Mouse (Mus musculus) ES-E14 (cell line): Measurements from ENCODE around the gene Zfp119b. TPM values are rescaled to one million over a fixed set of nuclear protein-coding genes. Genes with fewer than 3 reads are reported as not detected.
A peak's percentile ranks its signal among the peaks of the same experiment; 100 is the strongest.

Experiments
- DNase-seq: peaks from one replicate; pipeline ENCODE4 v3.0.0-alpha.2; 2013; ENCODE audit warnings: low read depth, low spot score
- H3K27ac ChIP-seq: 2 replicates; pipeline ENCODE4 v1.5.1; 2012; ENCODE audit warnings: low read depth, mild to moderate bottlenecking, low read length, moderate library complexity, mixed read lengths; ENCODE audit not compliant: poor library complexity, insufficient read depth, severe bottlenecking
- H3K36me3 ChIP-seq: 2 replicates; pipeline ENCODE4 v1.6.1; 2012; ENCODE audit warnings: mild to moderate bottlenecking, low read length, moderate library complexity, mixed read lengths; ENCODE audit not compliant: control insufficient read depth, poor library complexity, insufficient read depth, severe bottlenecking
- H3K4me1 ChIP-seq, 2 experiments: fragments of 150-350 bp in 1 of 2; sonication (generic) in 1 of 2; 2 replicates each; pipeline ENCODE4 v1.6.1; 2012; ENCODE audit warnings: low read length in 2 of 2, mild to moderate bottlenecking in 1 of 2, mixed read lengths in 1 of 2; ENCODE audit not compliant: control insufficient read depth in 2 of 2, insufficient read depth in 2 of 2, poor library complexity in 1 of 2
- H3K4me3 ChIP-seq, 2 experiments: fragments of 150-350 bp in 1 of 2; sonication (generic) in 1 of 2; 2 replicates each; pipeline ENCODE4 v1.5.1; 2012; ENCODE audit warnings: low read length in 2 of 2, low read depth in 1 of 2, mild to moderate bottlenecking in 1 of 2, mixed read lengths in 1 of 2; ENCODE audit not compliant: insufficient read depth in 1 of 2, poor library complexity in 1 of 2, severe bottlenecking in 1 of 2
- H3K9ac ChIP-seq: 2 replicates; pipeline ENCODE4 v1.6.1; 2012; ENCODE audit warnings: low read depth, mild to moderate bottlenecking, low read length, mixed read lengths; ENCODE audit not compliant: poor library complexity, insufficient read depth, severe bottlenecking
- H3K9me3 ChIP-seq: fragments of 150-350 bp; sonication (generic); 2 replicates; pipeline ENCODE4 v1.6.1; 2012; ENCODE audit warnings: low read depth, mild to moderate bottlenecking, low read length; ENCODE audit not compliant: control insufficient read depth, insufficient read depth
- CHD2 ChIP-seq: IDR thresholded peaks from 2 replicates; pipeline ENCODE4 v1.6.1; 2014; ENCODE audit warnings: mild to moderate bottlenecking, low read depth, low read length, inconsistent platforms
- HCFC1 ChIP-seq: IDR thresholded peaks from 2 replicates; pipeline ENCODE4 v1.6.1; 2012; ENCODE audit warnings: low read length, inconsistent platforms, borderline replicate concordance; ENCODE audit not compliant: insufficient read depth
- MAFK ChIP-seq: IDR thresholded peaks from 2 replicates; pipeline ENCODE4 v1.6.1; 2014; ENCODE audit warnings: mild to moderate bottlenecking, low read depth, low read length, inconsistent platforms; ENCODE audit not compliant: insufficient read depth
- ZC3H11A ChIP-seq: IDR thresholded peaks from 2 replicates; pipeline ENCODE4 v1.6.1; 2012; ENCODE audit warnings: low read depth, mild to moderate bottlenecking, inconsistent platforms, low read length, borderline replicate concordance
- ZNF384 ChIP-seq: IDR thresholded peaks from 2 replicates; pipeline ENCODE4 v1.6.1; 2012; ENCODE audit warnings: low read depth, low read length, inconsistent platforms
- in situ Hi-C, 2 experiments: fragments of 600-800 bp; cut with MboI; formaldehyde crosslinking; loops; one replicate each; pipeline ENCODE4 v1.15.1; 2025; ENCODE audit warnings: low sequenced_read_pairs in 2 of 2, inconsistent platforms in 1 of 2; ENCODE audit not compliant: unreplicated experiment in 2 of 2
- total RNA-seq: library from RNA; depleted of rRNA; stranded (reverse); fragments of 300-350 nt; gene quantifications from 2 replicates; pipeline ENCODE4 v1.2.3, GENCODE M21; 2012

Gene Zfp119b
- total RNA-seq, 1 experiment: 4.6 TPM

DNA sequence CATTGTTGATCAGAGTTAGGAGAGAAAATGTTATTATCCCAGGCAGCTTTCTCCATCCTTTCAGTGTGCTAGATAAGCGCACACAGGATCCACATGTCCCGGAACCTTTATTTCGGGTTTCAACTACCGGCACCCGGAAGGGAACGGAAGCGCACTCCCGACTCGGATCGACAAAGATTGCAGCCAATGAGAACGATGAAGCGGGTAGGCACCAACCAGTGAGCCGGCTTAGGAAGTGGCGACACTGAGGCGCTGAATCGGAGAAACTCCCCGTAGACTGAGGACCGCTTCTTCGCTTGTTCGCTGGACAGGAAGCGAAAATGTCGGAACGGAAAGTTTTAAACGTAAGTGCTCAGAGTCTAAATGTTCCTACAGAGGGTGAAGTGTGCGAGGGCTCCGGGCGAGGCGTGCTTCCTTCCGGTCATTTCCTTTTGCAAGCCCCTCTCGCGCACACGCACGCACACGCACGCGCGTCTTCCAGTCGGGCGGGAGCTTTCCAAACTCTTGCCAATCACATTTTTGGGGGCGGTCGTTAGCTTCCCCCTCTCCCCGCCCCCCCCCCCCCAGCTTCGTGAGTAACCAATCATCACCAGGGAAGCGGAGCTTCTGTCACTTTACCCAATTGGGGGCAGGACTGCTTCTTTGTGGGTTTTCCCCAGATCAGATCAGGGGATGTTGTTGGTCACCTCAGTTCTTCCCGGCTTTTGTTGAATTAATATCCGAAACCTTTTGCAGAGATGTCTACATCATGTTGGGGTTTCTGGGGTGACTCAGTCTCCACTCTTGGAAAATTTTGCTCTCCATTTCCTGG is 9.8 kb upstream of the Zfp119b start, which contains the start of gene Yju2:
Gene Yju2, plus strand, starts transcription at position 182 of the 811 bp plus-strand sequence.
- Histone ChIP-seq H3K9me3 (no peaks in the 10 kb centered on the region), H3K4me3 (peak within 1 kb of the TSS; percentile 81 to 98), H3K36me3 (peaks cover 11% of the 10 kb centered on the region), H3K27ac (peak within 1 kb of the TSS; percentile 93), H3K4me1 (peaks cover 4 to 16% of the 10 kb centered on the region in 2 experiments; a peak in 3 of 4 replicates), H3K9ac (peak within 1 kb of the TSS; percentile 94)
- peak; percentile 97 for DNase-seq
- TF ChIP-seq ZC3H11A (no peak), ZNF384 (peak; percentile 53; the same call in 1 of the 2 replicates), HCFC1 (peak; percentile 86), MAFK (no peak), CHD2 (peak; percentile 89)
- in situ Hi-C loops: no loop called here

DNA sequence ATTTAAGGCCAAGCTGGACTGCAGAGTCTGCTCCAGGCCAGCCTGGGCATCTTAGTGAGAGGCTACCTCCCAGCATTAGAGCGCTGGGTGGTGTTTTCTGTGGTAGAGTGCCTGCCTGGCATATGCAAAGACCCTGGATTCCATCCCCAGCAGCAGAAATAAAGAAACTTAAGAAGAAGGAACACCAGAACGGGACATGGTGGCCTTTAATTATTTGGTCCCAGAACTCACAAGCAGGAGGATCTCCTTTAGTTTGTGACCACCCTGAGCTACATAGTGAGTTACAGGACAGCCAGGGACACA is 9.2 kb upstream of the Zfp119b start:
- DNase-seq: no peak
- peak overlapping the region; percentile 81 to 98 for H3K4me3 ChIP-seq
- H3K9me3 ChIP-seq: no peaks in the 10 kb centered on the region
- H3K9ac ChIP-seq: peak overlapping the region; percentile 75
- in situ Hi-C loops: no loop called here
- TF ChIP-seq HCFC1 (no peak), ZC3H11A (no peak), MAFK (no peak), ZNF384 (no peak), CHD2 (no peak)
- peaks cover 4 to 21% of the 10 kb centered on the region in 2 experiments; a peak in 3 of 4 replicates for H3K4me1 ChIP-seq
- peaks cover 11% of the 10 kb centered on the region for H3K36me3 ChIP-seq
- H3K27ac ChIP-seq: no peak overlapping the region

DNA sequence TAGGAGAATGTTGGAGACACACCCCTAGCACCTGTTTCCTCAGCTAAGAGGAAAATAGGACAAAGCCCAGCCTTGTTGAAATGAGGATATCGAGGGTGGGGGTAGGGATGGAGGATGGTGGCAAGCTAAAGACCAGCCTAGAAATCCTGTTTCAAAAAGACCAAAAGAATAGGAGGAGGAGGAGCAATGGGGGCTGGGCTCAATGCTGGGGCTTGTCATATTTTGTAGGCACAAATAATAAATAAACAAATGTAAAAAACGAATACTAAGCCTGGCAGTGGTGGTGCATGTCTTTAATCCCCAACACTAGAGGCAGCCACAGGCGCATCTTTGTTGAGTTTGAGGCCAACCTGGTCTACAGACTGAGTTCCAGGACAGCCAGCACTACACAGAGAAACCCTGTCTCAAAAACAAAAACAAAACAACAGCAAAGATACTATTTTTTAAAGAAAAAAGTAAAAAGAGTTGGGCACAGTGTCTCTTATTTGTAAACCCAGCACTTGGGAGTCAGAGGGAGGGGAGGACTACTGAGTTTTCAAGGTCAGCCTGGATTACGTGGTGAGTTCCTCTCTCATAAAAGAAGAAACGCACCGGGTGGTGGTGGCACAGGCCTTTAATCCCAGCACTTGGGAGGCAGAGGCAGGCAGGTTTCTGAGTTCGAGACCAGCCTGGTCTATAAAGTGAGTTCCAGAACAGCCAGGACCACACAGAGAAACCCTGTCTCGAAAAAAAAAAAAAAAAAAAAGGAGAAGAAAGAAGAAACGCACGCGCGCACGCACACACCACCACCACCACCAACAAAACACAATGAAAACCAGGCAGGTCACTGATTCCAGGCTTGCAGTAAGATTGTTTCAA is 8.7 kb upstream of the Zfp119b start:
- no peak for DNase-seq

DNA sequence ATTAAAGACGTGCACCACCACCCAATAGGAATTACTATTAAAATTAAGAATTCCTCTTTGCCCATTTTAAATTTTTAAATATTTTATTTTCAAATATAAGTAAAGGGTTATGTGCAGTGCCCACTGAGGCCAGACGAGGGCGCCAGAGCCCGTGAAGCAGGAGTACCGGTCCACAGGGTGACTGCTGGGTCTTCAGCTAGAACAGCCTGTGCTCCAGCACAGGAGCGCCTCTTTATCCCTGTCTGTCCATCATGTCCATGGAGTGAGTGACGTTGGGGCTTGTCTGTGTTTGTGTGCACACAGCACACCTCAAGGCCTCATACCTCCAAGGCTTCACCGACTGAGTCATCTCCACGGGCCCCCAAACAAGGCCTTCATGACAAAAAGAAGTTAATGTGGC is 7.9 kb upstream of the Zfp119b start:
- H3K4me1 ChIP-seq: peaks cover 4 to 30% of the 10 kb centered on the region in 2 experiments; a peak in 3 of 4 replicates
- no peak overlapping the region; the same call in 1 of the 2 replicates for H3K9ac ChIP-seq
- DNase-seq: no peak
- no peak overlapping the region for H3K4me3 ChIP-seq
- TF ChIP-seq HCFC1 (no peak), ZNF384 (no peak), CHD2 (no peak), ZC3H11A (no peak), MAFK (no peak)
- H3K27ac ChIP-seq: no peak overlapping the region
- H3K36me3 ChIP-seq: peaks cover 8% of the 10 kb centered on the region
- in situ Hi-C loops: no loop called here
- H3K9me3 ChIP-seq: no peaks in the 10 kb centered on the region

More for the DNA sequence above, 8.7 kb upstream of the Zfp119b start:
- TF ChIP-seq MAFK (no peak), ZNF384 (no peak), ZC3H11A (no peak), CHD2 (no peak), HCFC1 (no peak)
- H3K9ac ChIP-seq: peak overlapping the region; percentile 75; the same call in 1 of the 2 replicates
- no peak overlapping the region for H3K27ac ChIP-seq
- H3K4me1 ChIP-seq: peaks cover 4 to 23% of the 10 kb centered on the region in 2 experiments; a peak in 2 of 4 replicates
- in situ Hi-C loops: no loop called here
- H3K9me3 ChIP-seq: no peaks in the 10 kb centered on the region
- H3K4me3 ChIP-seq: peak overlapping the region; percentile 81 to 98
- H3K36me3 ChIP-seq: peaks cover 11% of the 10 kb centered on the region
